Mouse (Mus musculus) midbrain, embryonic 14.5 days (tissue): ENCODE data around the gene Fat3. TPM values are rescaled to one million over a fixed set of nuclear protein-coding genes. Genes with fewer than 3 reads are reported as not detected.
A peak's percentile ranks its signal among the peaks of the same experiment; 100 is the strongest.

Source experiments
- ATAC-seq: fragments of 200-750 bp; cut with Nextera tagmentation; 2 replicates; pipeline ENCODE4 v1.8.0; 2017; ENCODE audit warnings: moderate number of reproducible peaks, moderate library complexity; ENCODE audit not compliant: low FRiP score, low TSS enrichment
- DNase-seq: peaks from one replicate; pipeline ENCODE4 v3.0.0-alpha.2; 2015
- H3K27ac ChIP-seq: fragments of 300-500 bp; sonication (generic); replicated peaks from 2 replicates; pipeline ENCODE4 v1.5.1; 2014; ENCODE audit warnings: mild to moderate bottlenecking, low read depth, low read length, moderate library complexity
- H3K27me3 ChIP-seq: fragments of 300-500 bp; sonication (generic); 2 replicates; pipeline ENCODE4 v1.6.1; 2014; ENCODE audit warnings: low read length, control low read depth, mixed read lengths; ENCODE audit not compliant: control insufficient read depth, insufficient read depth
- H3K36me3 ChIP-seq: fragments of 300-500 bp; sonication (generic); 2 replicates; pipeline ENCODE4 v1.6.1; 2014; ENCODE audit warnings: low read length, control low read depth; ENCODE audit not compliant: control insufficient read depth, insufficient read depth
- H3K4me1 ChIP-seq: fragments of 300-500 bp; sonication (generic); 2 replicates; pipeline ENCODE4 v1.6.1; 2014; ENCODE audit warnings: mild to moderate bottlenecking, antibody characterized with exemption, low read length, control low read depth; ENCODE audit not compliant: control insufficient read depth, insufficient read depth
- H3K4me2 ChIP-seq: fragments of 300-500 bp; sonication (generic); 2 replicates; pipeline ENCODE4 v1.6.1; 2014; ENCODE audit warnings: mild to moderate bottlenecking, low read length, moderate library complexity
- H3K4me3 ChIP-seq: fragments of 300-500 bp; sonication (generic); replicated peaks from 2 replicates; pipeline ENCODE4 v1.5.1; 2014; ENCODE audit warnings: low read depth, low read length
- H3K9ac ChIP-seq: fragments of 300-500 bp; sonication (generic); replicated peaks from 2 replicates; pipeline ENCODE4 v1.6.1; 2014; ENCODE audit warnings: mild to moderate bottlenecking, low read length, moderate library complexity
- H3K9me3 ChIP-seq: fragments of 300-500 bp; sonication (generic); 2 replicates; pipeline ENCODE4 v1.6.1; 2016; ENCODE audit warnings: low read length, control low read depth, mixed read lengths; ENCODE audit not compliant: control insufficient read depth
- WGBS: fragments of 180-500 bp; shearing (Covaris S2); extraction: QIAGEN DNeasy Blood & Tissue Kit; methylation state at CpG from one replicate; pipeline ENCODE4 v1.1.7; 2014; 5-methylcytosine and 5-hydroxymethylcytosine counted together
- polyA plus RNA-seq: library from polyadenylated mRNA; unstranded; fragments of >200 nt; fragmentation: Nextera tagmentation; extraction: Ambion mirVana; gene quantifications from 2 replicates; pipeline ENCODE4 v1.2.1, GENCODE M21; 2014

Fat3 gene
- polyA plus RNA-seq, 1 experiment from 2014 or later: 27.6 TPM

- 6% methylated on average over 1 of the region's 1 CpGs for WGBS
- H3K27ac ChIP-seq: no peak overlapping the region
Observed at GRCm38 (mm10) chr9:16147735-16148134, 353.4 kb downstream of the Fat3 start.

GRCm38 (mm10) chr9:16144684-16145083 lies 356.4 kb downstream of the Fat3 start:
- Histone ChIP-seq H3K9ac (no peak overlapping the region), H3K27me3 (no peaks in the 10 kb centered on the region), H3K9me3 (no peaks in the 10 kb centered on the region), H3K27ac (no peak overlapping the region), H3K4me1 (0 out of 2 replicates have a peak, but pooled peaks cover 3% of the 10 kb centered on the region), H3K4me3 (no peak overlapping the region), H3K4me2 (no peak overlapping the region), H3K36me3 (no peaks in the 10 kb centered on the region)
- 63% methylated on average over 3 of the region's 3 CpGs for whole genome bisulfite sequencing
- DNase-seq (no peak), ATAC-seq (no peak)

More at GRCm38 (mm10) chr9:16147735-16148134, 353.4 kb downstream of the Fat3 start:
- Histone ChIP-seq H3K4me3 (no peak overlapping the region), H3K9me3 (no peaks in the 10 kb centered on the region), H3K4me1 (peaks cover 4% of the 10 kb centered on the region; the same call in 1 of the 2 replicates), H3K4me2 (no peak overlapping the region), H3K27me3 (no peaks in the 10 kb centered on the region), H3K9ac (no peak overlapping the region), H3K36me3 (no peaks in the 10 kb centered on the region)
- ATAC-seq: no peak
- peak; percentile 53 for DNase-seq

- ATAC-seq (no peak), DNase-seq (peak; percentile 14)
- H3K4me3 ChIP-seq: no peak overlapping the region
- no peak overlapping the region for H3K27ac ChIP-seq
- H3K4me1 ChIP-seq: no peaks in the 10 kb centered on the region
- H3K4me2 ChIP-seq: no peak overlapping the region
- no peaks in the 10 kb centered on the region for H3K27me3 ChIP-seq
- 32% methylated on average over 6 of the region's 6 CpGs for whole genome bisulfite sequencing
- no peak overlapping the region for H3K9ac ChIP-seq
- H3K36me3 ChIP-seq: no peaks in the 10 kb centered on the region
- no peaks in the 10 kb centered on the region for H3K9me3 ChIP-seq
Observed at GRCm38 (mm10) chr9:16139300-16139699, 361.8 kb downstream of the Fat3 start.

- ATAC-seq: no peak
- WGBS: 75% methylated on average over 2 of the region's 2 CpGs
Observed at GRCm38 (mm10) chr9:16133098-16133497, 368.0 kb downstream of the Fat3 start.

GRCm38 (mm10) chr9:16132594-16132993 lies 368.5 kb downstream of the Fat3 start:
- no peak overlapping the region for H3K9ac ChIP-seq
- H3K27me3 ChIP-seq: no peaks in the 10 kb centered on the region
- no peaks in the 10 kb centered on the region for H3K9me3 ChIP-seq
- no peak overlapping the region for H3K4me3 ChIP-seq
- DNase-seq (no peak), ATAC-seq (no peak)
- 76% methylated on average over 1 of the region's 1 CpGs for WGBS
- no peak overlapping the region for H3K27ac ChIP-seq
- H3K36me3 ChIP-seq: no peaks in the 10 kb centered on the region
- no peak overlapping the region for H3K4me2 ChIP-seq
- no peaks in the 10 kb centered on the region for H3K4me1 ChIP-seq

More at GRCm38 (mm10) chr9:16133098-16133497, 368.0 kb downstream of the Fat3 start:
- no peak overlapping the region for H3K4me2 ChIP-seq
- H3K9ac ChIP-seq: no peak overlapping the region
- no peak overlapping the region for H3K4me3 ChIP-seq
- DNase-seq: no peak
- no peaks in the 10 kb centered on the region for H3K9me3 ChIP-seq
- H3K36me3 ChIP-seq: no peaks in the 10 kb centered on the region
- no peaks in the 10 kb centered on the region for H3K27me3 ChIP-seq
- no peaks in the 10 kb centered on the region for H3K4me1 ChIP-seq
- no peak overlapping the region for H3K27ac ChIP-seq

- H3K27me3 ChIP-seq: no peaks in the 10 kb centered on the region
- no peak overlapping the region for H3K4me2 ChIP-seq
- ATAC-seq (no peak), DNase-seq (no peak)
- H3K27ac ChIP-seq: no peak overlapping the region
- no peaks in the 10 kb centered on the region for H3K36me3 ChIP-seq
- H3K4me1 ChIP-seq: no peaks in the 10 kb centered on the region
- 78% methylated on average over 5 of the region's 5 CpGs for WGBS
- no peak overlapping the region for H3K4me3 ChIP-seq
- no peaks in the 10 kb centered on the region for H3K9me3 ChIP-seq
- H3K9ac ChIP-seq: no peak overlapping the region
Observed at GRCm38 (mm10) chr9:16121756-16122155, 379.3 kb downstream of the Fat3 start.

GRCm38 (mm10) chr9:16114821-16115485 lies 386.1 kb downstream of the Fat3 start:
- H3K27me3 ChIP-seq: no peaks in the 10 kb centered on the region
- ATAC-seq: no peak
- peak; percentile 44 for DNase-seq

GRCm38 (mm10) chr9:16113936-16114642 lies 387.0 kb downstream of the Fat3 start:
- 95% methylated on average over 4 of the region's 4 CpGs for WGBS
- H3K27ac ChIP-seq: no peak overlapping the region
- H3K27me3 ChIP-seq: no peaks in the 10 kb centered on the region
- no peak overlapping the region for H3K4me2 ChIP-seq
- no peak overlapping the region for H3K4me3 ChIP-seq
- no peak overlapping the region for H3K9ac ChIP-seq
- no peaks in the 10 kb centered on the region for H3K36me3 ChIP-seq
- DNase-seq (no peak), ATAC-seq (no peak)
- H3K9me3 ChIP-seq: no peaks in the 10 kb centered on the region
- H3K4me1 ChIP-seq: 0 out of 2 replicates have a peak, but pooled peaks cover 4% of the 10 kb centered on the region

More at GRCm38 (mm10) chr9:16114821-16115485, 386.1 kb downstream of the Fat3 start:
- 61% methylated on average over 7 of the region's 7 CpGs for WGBS
- Histone ChIP-seq H3K4me3 (no peak overlapping the region), H3K9ac (no peak overlapping the region), H3K27ac (no peak overlapping the region), H3K4me1 (0 out of 2 replicates have a peak, but pooled peaks cover 4% of the 10 kb centered on the region), H3K4me2 (no peak overlapping the region), H3K9me3 (no peaks in the 10 kb centered on the region), H3K36me3 (no peaks in the 10 kb centered on the region)
